Mouse (Mus musculus): ENCODE results near the gene Mafk.

DNA sequence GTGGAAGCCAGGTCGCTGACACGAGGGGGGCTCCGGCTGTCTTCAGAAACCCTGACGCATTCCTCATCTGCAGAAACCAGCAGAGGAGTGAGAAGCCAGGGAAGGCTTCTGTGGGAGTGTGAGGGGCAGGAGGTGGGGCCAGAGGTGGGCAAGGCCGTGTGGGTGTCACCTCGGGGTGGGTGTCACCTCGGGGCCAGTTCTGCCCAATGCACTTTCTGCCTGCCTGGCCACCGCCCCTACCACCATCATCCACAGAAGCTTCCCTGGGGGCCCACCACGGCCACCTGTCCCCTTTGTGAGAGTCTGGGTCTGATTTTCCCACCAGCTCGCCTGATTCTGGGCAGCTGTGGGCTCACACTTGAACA is 21.8 kb downstream of the Mafk start:
- TF ChIP-seq POLR2A (IDR thresholded peaks at IDR 0.05; ENCODE audit: control insufficient read depth, extremely low read depth, insufficient read depth, low read length, poor library complexity) (no peak), CTCF (IDR thresholded peaks at IDR 0.05; ENCODE audit: borderline replicate concordance, control insufficient read depth, extremely low read depth, insufficient read depth, low read length, poor library complexity) (no peak)

Data from thymus, adult 2 months (tissue).